ENCODE assay signal across 15 mouse cellular contexts in the genomic region with DNA sequence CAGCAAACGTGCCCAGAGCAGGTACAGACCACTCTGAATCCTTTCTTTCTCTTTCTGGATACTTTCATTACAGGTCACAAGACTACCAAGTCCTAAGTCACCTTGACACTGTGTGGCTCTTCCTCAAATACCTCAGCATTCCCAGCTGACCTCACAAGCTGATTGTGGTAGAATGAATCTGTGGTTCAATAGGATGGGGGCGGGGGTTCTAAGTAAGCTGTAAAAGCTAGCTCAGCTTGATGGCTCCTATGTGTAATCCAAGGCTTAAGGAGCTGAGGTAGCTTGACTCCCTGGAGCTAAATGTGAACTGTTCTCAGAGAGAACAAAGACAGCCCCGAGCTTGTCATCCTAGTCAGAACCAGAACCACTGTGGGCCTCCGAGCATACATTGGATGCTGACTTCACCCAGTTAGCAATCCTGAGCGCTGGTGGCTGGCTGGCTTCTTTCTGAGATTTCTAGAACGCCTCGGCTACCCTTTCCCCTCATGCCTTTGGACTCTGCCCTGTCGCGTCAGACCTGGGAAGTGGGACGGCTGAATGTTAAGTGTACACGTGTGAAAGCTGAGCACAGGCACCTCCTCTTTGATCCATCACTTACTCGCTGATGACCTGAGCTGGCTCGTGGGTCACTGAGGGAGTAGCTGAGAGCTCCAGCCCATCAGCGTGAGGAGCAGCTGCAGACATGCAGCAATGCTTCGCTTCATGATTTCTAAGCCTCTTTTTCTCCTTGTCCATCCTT.
DNase-seq lines count a peak whose midpoint lies in the region; ATAC-seq lines count a peak whose summit lies in the region.
"Had no signal": no experiment of that assay in that cellular context is flagged by ENCODE, and none has a peak within 500 bp of the region (broad histone marks: within the 10 kb centered on the region; RNA-seq: fewer than 3 reads in every experiment).

No protein-coding gene starts in this region.

- no peak overlapping the region for H3K9ac ChIP-seq in liver, embryonic 15.5 days
- no peak overlapping the region for H3K9ac ChIP-seq in liver, embryonic 11.5 days (ENCODE audit: low read depth, low read length)
- no peak overlapping the region for H3K9ac ChIP-seq in kidney, embryonic 15.5 days
- no peak overlapping the region for H3K9ac ChIP-seq in midbrain, embryonic 13.5 days (replicated peaks)
- H3K9ac ChIP-seq: stomach, embryonic 15.5 days had no signal

- no peak overlapping the region for H3K27ac ChIP-seq in liver, embryonic 15.5 days (replicated peaks)
- no peak overlapping the region for H3K27ac ChIP-seq in liver, embryonic 11.5 days (ENCODE audit: low read depth, low read length)
- H3K27ac ChIP-seq in kidney, embryonic 15.5 days = no peak overlapping the region
- H3K27ac ChIP-seq in midbrain, embryonic 13.5 days = no peak overlapping the region
- H3K27ac ChIP-seq: hindbrain, embryonic 10.5 days; stomach, embryonic 15.5 days had no signal

- no peaks in the 10 kb centered on the region for H3K9me3 ChIP-seq in liver, embryonic 15.5 days (replicated peaks)
- no peaks in the 10 kb centered on the region for H3K9me3 ChIP-seq in liver, embryonic 11.5 days (ENCODE audit: control insufficient read depth, low read length)
- H3K9me3 ChIP-seq in kidney, embryonic 15.5 days (replicated peaks) = no peaks in the 10 kb centered on the region
- H3K9me3 ChIP-seq in midbrain, embryonic 13.5 days = no peaks in the 10 kb centered on the region
- H3K9me3 ChIP-seq: G1E; hindbrain, embryonic 10.5 days; stomach, embryonic 15.5 days had no signal

- H3K4me3 ChIP-seq in liver, embryonic 15.5 days (replicated peaks) = no peak overlapping the region
- no peak overlapping the region for H3K4me3 ChIP-seq in liver, embryonic 11.5 days (ENCODE audit: low read depth, low read length)
- no peak overlapping the region for H3K4me3 ChIP-seq in kidney, embryonic 15.5 days (replicated peaks)
- H3K4me3 ChIP-seq in midbrain, embryonic 13.5 days (replicated peaks) = no peak overlapping the region
- H3K4me3 ChIP-seq: hindbrain, embryonic 10.5 days; myocyte; stomach, embryonic 15.5 days had no signal

- H3K4me2 ChIP-seq in liver, embryonic 15.5 days = no peak overlapping the region
- H3K4me2 ChIP-seq in liver, embryonic 11.5 days = no peak overlapping the region
- no peak overlapping the region for H3K4me2 ChIP-seq in kidney, embryonic 15.5 days
- no peak overlapping the region for H3K4me2 ChIP-seq in midbrain, embryonic 13.5 days (replicated peaks)
- H3K4me2 ChIP-seq: stomach, embryonic 15.5 days had no signal

- WGBS in liver, embryonic 15.5 days (ENCODE audit: insufficient replicate concordance) = 68% methylated on average over 15 of the region's 15 CpGs
- WGBS in liver, embryonic 11.5 days = 61% methylated on average over 15 of the region's 15 CpGs
- WGBS in kidney, embryonic 15.5 days = 39% methylated on average over 15 of the region's 15 CpGs
- WGBS in midbrain, embryonic 13.5 days = 45% methylated on average over 15 of the region's 15 CpGs

- peak; percentile 60 for DNase-seq in embryo, embryonic 10 days (ENCODE audit: low spot score)
- DNase-seq in embryo, embryonic 9.5 days (ENCODE audit: extremely low spot score) = no peak
- no peak for DNase-seq in liver, embryonic 11.5 days (ENCODE audit: low spot score)
- no peak for DNase-seq in MN1 (ENCODE audit: low spot score)
- DNase-seq in frontal cortex, postnatal 36 days (ENCODE audit: low spot score in 2 of 2) = no peak
- DNase-seq: adrenal gland, adult 2 months; gastrocnemius, postnatal 25 days had no signal

- no peaks in the 10 kb centered on the region for H3K36me3 ChIP-seq in liver, embryonic 15.5 days (replicated peaks)
- no peaks in the 10 kb centered on the region for H3K36me3 ChIP-seq in liver, embryonic 11.5 days (ENCODE audit: control insufficient read depth, insufficient read depth, low read length)
- H3K36me3 ChIP-seq in kidney, embryonic 15.5 days = no peaks in the 10 kb centered on the region
- H3K36me3 ChIP-seq in midbrain, embryonic 13.5 days = no peaks in the 10 kb centered on the region
- H3K36me3 ChIP-seq: hindbrain, embryonic 10.5 days; stomach, embryonic 15.5 days had no signal

- no peaks in the 10 kb centered on the region for H3K27me3 ChIP-seq in liver, embryonic 15.5 days
- no peaks in the 10 kb centered on the region for H3K27me3 ChIP-seq in liver, embryonic 11.5 days (replicated peaks; ENCODE audit: control insufficient read depth, insufficient read depth, low read length)
- no peaks in the 10 kb centered on the region for H3K27me3 ChIP-seq in kidney, embryonic 15.5 days
- H3K27me3 ChIP-seq in midbrain, embryonic 13.5 days = no peaks in the 10 kb centered on the region
- H3K27me3 ChIP-seq: stomach, embryonic 15.5 days had no signal

- H3K4me1 ChIP-seq in liver, embryonic 15.5 days (replicated peaks) = no peaks in the 10 kb centered on the region
- no peaks in the 10 kb centered on the region for H3K4me1 ChIP-seq in liver, embryonic 11.5 days (replicated peaks; ENCODE audit: control insufficient read depth, insufficient read depth, low read length)
- peaks cover 11% of the 10 kb centered on the region for H3K4me1 ChIP-seq in kidney, embryonic 15.5 days
- peaks cover 11% of the 10 kb centered on the region for H3K4me1 ChIP-seq in midbrain, embryonic 13.5 days (replicated peaks)
- H3K4me1 ChIP-seq: stomach, embryonic 15.5 days had no signal

- ATAC-seq in liver, embryonic 15.5 days (ENCODE audit: insufficient read depth) = 0 out of 2 replicates have a peak, but pooled peaks have one; percentile 25
- no peak for ATAC-seq in liver, embryonic 11.5 days (replicated peaks; ENCODE audit: low FRiP score)
- peak; percentile 71; the same call in 1 of the 2 replicates for ATAC-seq in kidney, embryonic 15.5 days (replicated peaks; ENCODE audit: low FRiP score)
- 0 out of 2 replicates have a peak, but pooled peaks have one; percentile 20 for ATAC-seq in midbrain, embryonic 13.5 days
- ATAC-seq: forebrain, embryonic 16.5 days had no signal
